Mouse (Mus musculus) cerebellum, adult 2 months (tissue): ENCODE measurements around the gene Rex2.
"Not testable (repeated sequence)": the region's sequence is repeated elsewhere in the genome, so short reads cannot be mapped to it uniquely, and the experiment has no call there.

Experiments used
- CTCF ChIP-seq: fragments of 200-500 bp; IDR thresholded peaks from 2 replicates; pipeline ENCODE4 v1.5.1; 2011; ENCODE audit warnings: low read depth, mild to moderate bottlenecking, control low read depth, low read length, moderate library complexity, borderline replicate concordance; ENCODE audit not compliant: insufficient read depth
- POLR2A ChIP-seq: fragments of 200-500 bp; IDR thresholded peaks from 2 replicates; pipeline ENCODE4 v1.6.1; 2011; ENCODE audit warnings: low read length, control low read depth, borderline replicate concordance; ENCODE audit not compliant: insufficient read depth

DNA sequence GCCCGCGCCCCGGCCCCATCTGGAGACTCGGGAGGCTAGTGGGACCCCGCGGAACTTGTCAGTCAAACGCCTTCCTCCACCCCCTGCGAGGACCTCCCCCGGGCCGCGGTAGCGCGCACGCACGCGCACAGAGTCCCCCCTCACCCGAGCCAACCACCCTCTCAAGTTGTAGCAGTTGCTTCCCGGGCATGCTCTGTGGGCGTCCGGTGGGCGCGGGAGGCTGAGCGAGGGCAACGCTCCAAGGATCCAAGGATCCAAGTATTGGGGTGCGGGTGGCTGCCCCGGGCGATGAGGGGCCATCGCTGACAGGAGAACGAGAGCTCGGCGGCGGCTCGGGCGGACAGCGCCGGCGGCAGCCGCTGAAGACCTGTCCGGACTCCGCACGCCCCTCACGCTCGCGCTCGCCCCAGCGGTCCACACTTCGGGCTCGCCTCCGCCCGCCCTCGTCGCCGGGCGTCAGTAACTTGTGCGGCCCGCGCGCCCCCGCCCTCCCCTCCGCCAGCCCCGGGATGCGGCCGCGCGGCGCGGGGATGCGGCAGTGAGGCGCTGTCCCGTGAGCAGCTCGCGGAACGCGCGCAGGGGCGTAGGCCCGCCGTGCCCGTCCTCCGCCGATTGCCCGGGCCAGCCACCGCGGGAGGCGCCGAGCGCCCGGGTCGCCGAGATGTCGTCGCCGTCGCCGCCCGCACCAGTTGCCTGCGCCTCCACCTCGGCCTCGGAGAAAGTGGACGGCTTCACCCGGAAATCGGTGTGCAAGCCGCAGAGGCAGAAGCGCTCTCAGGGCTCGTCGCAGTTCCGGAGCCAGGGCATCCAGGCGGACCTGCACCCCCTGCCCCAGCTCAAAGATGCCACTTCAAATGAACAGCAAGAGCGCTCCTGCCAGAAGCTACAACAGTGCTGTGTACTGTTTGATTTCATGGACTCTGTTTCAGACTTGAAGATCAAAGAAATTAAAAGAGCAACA is 80.3 kb downstream of the Rex2 start:
- not testable (repeated sequence) for TF ChIP-seq POLR2A, CTCF
